Mouse (Mus musculus) intestine, postnatal 0 days (tissue): ENCODE measurements at regions not wholly inside any gene's neighbourhood (a gene's known extent, or its start where the extent isn't known, plus 50 kb on each side); places are given as distances from the start of the nearest gene placed in this dataset.

Experiments used
- ATAC-seq: fragments of 200-750 bp; cut with Nextera tagmentation; 2 replicates; pipeline ENCODE4 v1.8.0; 2017; ENCODE audit warnings: mild to moderate bottlenecking, moderate TSS enrichment, moderate library complexity
- H3K27ac ChIP-seq: fragments of 300-500 bp; sonication (generic); 2 replicates; pipeline ENCODE4 v1.5.1; 2014; ENCODE audit warnings: mild to moderate bottlenecking, low read depth, low read length, moderate library complexity
- H3K27me3 ChIP-seq: fragments of 300-500 bp; sonication (generic); replicated peaks from 2 replicates; pipeline ENCODE4 v1.6.1; 2014; ENCODE audit warnings: low read length, mixed read lengths; ENCODE audit not compliant: control insufficient read depth, insufficient read depth
- H3K36me3 ChIP-seq: fragments of 300-500 bp; sonication (generic); 2 replicates; pipeline ENCODE4 v1.6.1; 2014; ENCODE audit warnings: mild to moderate bottlenecking, moderate library complexity; ENCODE audit not compliant: control insufficient read depth, insufficient read depth
- H3K4me1 ChIP-seq: fragments of 300-500 bp; sonication (generic); replicated peaks from 2 replicates; pipeline ENCODE4 v1.6.1; 2014; ENCODE audit warnings: antibody characterized with exemption, low read length, mixed read lengths; ENCODE audit not compliant: control insufficient read depth, insufficient read depth
- H3K4me2 ChIP-seq: fragments of 300-500 bp; sonication (generic); replicated peaks from 2 replicates; pipeline ENCODE4 v1.6.1; 2014; ENCODE audit warnings: low read depth, mild to moderate bottlenecking, moderate library complexity
- H3K4me3 ChIP-seq: fragments of 300-500 bp; sonication (generic); 2 replicates; pipeline ENCODE4 v1.5.1; 2014; ENCODE audit warnings: low read depth, low read length
- H3K9ac ChIP-seq: fragments of 300-500 bp; sonication (generic); 2 replicates; pipeline ENCODE4 v1.6.1; 2014; ENCODE audit warnings: mild to moderate bottlenecking, low read depth, low read length
- H3K9me3 ChIP-seq: fragments of 300-500 bp; sonication (generic); 2 replicates; pipeline ENCODE4 v1.6.1; 2016; ENCODE audit warnings: mixed run types; ENCODE audit not compliant: control insufficient read depth
- CTCF ChIP-seq: sonication (generic); IDR thresholded peaks from 2 replicates; pipeline ENCODE4 v1.5.1; 2016; ENCODE audit warnings: low read depth, mild to moderate bottlenecking, control low read depth, antibody characterized with exemption, moderate library complexity
- WGBS: fragments of 180-500 bp; shearing (Covaris S2); extraction: QIAGEN DNeasy Blood & Tissue Kit; methylation state at CpG from one replicate; pipeline ENCODE4 v1.1.7; 2014; 5-methylcytosine and 5-hydroxymethylcytosine counted together

DNA sequence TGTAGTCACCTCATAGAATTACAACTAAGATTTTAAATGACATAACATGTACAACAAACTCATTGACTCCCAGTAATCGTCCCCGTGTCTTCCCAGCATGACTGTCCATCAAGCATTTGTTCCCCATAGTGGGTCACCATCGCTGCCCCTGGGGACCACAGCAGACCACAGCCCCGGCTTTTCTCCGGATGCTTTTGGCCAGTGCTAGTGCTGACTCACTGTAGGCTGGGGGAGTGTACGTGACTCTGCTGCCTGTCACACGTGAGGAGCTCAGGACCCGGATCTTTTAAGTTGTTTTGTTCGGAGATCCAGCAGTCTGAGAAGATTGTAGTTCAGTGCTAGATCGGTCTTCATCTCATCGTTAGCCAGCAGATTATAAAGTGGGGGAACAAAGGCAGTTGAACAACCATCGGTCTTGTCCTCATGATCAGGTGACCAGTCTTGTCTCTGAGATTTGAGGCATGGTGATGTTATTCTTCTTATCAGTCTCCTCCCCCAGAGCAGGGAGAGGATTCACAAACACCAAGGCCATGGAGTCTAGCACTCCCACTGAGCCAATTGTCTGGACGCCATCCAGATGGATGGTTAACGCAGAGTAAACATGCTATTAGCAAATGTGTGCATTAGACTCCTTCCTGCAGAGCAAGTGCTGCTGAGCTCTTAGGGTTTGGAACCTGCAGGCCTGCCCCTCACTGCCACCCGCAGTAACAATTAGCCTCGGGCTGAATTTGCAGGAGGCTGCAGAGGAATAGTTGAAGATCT is 87.2 kb upstream of the Tspan5 start:
- no peak overlapping the region for H3K4me2 ChIP-seq
- H3K4me3 ChIP-seq, result no peak overlapping the region
- no peaks in the 10 kb centered on the region for H3K36me3 ChIP-seq
- H3K9me3 ChIP-seq, result peaks cover 9% of the 10 kb centered on the region; the same call in 1 of the 2 replicates
- 63% methylated on average over 16 of the region's 16 CpGs for WGBS
- no peak overlapping the region for H3K27ac ChIP-seq
- no peak overlapping the region for H3K9ac ChIP-seq
- ATAC-seq, result no peak
- H3K27me3 ChIP-seq, result no peaks in the 10 kb centered on the region
- no peaks in the 10 kb centered on the region for H3K4me1 ChIP-seq
- TF ChIP-seq CTCF, result no peak

DNA sequence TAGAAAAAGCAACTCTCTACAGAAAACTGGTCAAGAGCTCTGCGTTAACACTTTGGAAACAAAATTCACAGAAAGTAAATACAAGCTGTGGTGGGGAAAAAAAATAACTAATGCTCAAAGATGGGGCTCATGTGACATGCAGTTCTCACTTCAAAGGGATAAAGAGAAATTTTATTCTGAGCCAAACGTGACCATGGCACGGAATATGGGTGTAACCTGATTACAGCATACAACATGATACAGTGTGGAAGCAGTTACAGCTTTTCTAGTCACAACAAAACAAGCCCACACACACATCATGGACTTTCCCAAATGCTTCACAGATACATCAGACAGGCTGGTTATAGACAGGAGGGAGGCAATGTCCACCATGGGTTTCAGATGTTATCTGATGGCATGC is 86.5 kb upstream of the Tspan5 start:
- H3K9me3 ChIP-seq, result peaks cover 9% of the 10 kb centered on the region; the same call in 1 of the 2 replicates
- H3K9ac ChIP-seq, result no peak overlapping the region
- WGBS, result 72% methylated on average over 3 of the region's 3 CpGs
- H3K4me3 ChIP-seq, result no peak overlapping the region
- no peak for ATAC-seq
- TF ChIP-seq CTCF, result no peak
- H3K4me2 ChIP-seq, result no peak overlapping the region
- no peaks in the 10 kb centered on the region for H3K36me3 ChIP-seq
- H3K27ac ChIP-seq, result no peak overlapping the region
- no peaks in the 10 kb centered on the region for H3K4me1 ChIP-seq
- no peaks in the 10 kb centered on the region for H3K27me3 ChIP-seq

DNA sequence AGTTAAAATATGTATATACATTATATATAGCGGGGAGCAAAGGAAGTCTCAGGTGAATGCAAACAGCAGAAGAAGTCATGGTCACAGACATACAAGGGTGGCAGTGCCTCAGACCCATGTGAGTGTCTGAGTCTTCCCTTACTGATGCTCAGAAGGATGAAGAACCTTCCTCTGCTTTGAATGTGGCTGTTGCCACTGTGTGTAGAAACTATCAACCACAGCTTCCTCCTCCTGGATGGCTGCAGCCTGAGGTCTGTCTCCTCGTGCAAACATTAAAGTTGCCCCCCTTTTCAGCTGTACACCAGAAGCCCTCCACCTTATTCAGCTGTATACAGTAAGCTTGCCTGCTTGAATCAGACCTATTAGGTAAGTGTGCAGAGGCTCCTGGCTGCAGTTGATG is 79.4 kb upstream of the Tspan5 start:
- Histone ChIP-seq H3K9ac (no peak overlapping the region), H3K36me3 (no peaks in the 10 kb centered on the region), H3K4me1 (no peaks in the 10 kb centered on the region), H3K9me3 (no peaks in the 10 kb centered on the region), H3K27me3 (no peaks in the 10 kb centered on the region), H3K27ac (no peak overlapping the region), H3K4me2 (no peak overlapping the region), H3K4me3 (no peak overlapping the region)
- TF ChIP-seq CTCF, result no peak
- WGBS, result 67% methylated on average over 2 of the region's 2 CpGs
- ATAC-seq, result no peak

DNA sequence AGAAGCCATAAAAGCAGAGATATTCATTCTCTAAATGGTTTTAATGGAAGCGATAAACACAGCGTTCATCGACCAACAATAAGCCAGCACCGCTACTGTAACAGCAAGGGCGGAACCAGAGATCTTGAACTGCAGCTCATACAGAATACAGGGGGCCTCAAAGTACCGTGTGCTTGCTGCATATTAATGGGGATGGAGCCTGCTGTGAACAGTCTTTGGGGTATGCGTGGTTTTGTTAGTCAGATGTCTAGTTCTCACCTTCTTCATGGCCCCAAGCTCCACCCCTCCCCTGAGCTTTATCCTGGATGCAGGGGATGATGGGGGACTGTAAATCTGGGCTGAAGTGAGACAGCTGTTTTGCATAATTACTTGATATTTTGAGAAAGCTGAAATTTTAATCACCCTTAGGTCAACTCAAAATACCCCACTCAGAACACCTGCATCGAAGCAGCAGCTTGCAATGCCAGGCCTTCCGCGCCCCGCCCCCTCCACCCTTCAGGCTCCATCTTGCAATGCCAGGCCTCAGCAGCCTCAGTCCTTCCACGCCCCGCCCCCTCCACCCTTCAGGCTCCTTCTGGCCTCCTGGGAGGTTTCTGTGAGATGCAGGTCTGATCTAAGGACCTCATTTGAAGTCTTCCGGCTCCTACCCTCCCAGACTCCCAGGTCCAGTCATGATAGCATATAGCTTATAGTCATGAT is 73.5 kb upstream of the Tspan5 start:
- Histone ChIP-seq H3K4me2 (no peak overlapping the region), H3K4me3 (no peak overlapping the region), H3K36me3 (no peaks in the 10 kb centered on the region), H3K27me3 (no peaks in the 10 kb centered on the region), H3K9ac (no peak overlapping the region), H3K4me1 (no peaks in the 10 kb centered on the region), H3K27ac (no peak overlapping the region), H3K9me3 (no peaks in the 10 kb centered on the region)
- TF ChIP-seq CTCF, result no peak
- ATAC-seq, result no peak
- 84% methylated on average over 14 of the region's 14 CpGs for WGBS

DNA sequence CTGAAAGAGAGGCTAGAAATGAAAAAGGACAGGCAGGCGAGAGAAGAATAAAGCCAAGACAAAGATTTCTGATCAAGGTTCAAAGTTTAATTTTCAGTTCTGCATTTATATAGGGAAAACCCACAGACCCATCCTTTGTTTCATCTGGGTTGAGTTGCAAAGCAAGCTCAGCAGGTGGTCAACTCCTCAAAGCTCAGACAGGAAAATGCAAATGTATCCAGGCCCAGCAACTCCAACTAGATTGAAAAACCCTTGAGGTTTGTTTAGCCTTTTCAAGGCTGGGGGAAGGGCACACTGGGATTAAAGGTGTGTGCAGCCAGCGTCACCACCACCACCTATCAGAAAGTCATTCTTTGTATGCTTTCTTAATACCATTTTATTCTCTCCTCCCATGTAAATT is 66.1 kb upstream of the Tspan5 start:
- no peaks in the 10 kb centered on the region for H3K9me3 ChIP-seq
- no peaks in the 10 kb centered on the region for H3K4me1 ChIP-seq
- no peak for TF ChIP-seq CTCF
- no peak overlapping the region for H3K4me2 ChIP-seq
- H3K27ac ChIP-seq, result no peak overlapping the region
- H3K27me3 ChIP-seq, result no peaks in the 10 kb centered on the region
- no peak overlapping the region for H3K9ac ChIP-seq
- ATAC-seq, result no peak
- 74% methylated on average over 2 of the region's 2 CpGs for WGBS
- H3K4me3 ChIP-seq, result no peak overlapping the region
- no peaks in the 10 kb centered on the region for H3K36me3 ChIP-seq

DNA sequence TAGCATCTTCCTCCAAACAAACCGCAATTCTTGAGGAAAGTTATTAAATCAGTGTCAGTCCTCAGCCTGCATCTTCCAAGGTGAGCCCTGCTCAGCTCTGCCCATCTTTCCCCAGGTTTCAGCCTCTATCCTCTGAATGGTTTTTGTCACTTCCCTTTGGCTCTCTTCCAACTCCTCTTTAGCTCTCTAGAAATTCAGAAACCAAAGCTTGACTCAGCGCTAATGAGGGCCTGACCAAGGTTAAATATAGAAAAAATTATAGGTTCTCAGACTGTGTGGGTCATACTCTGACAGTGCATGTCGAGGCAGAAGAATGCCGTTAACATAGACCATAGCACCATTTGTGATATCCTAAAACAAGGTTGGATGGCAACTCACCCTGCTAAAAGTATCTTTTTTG is 63.6 kb upstream of the Tspan5 start:
- Histone ChIP-seq H3K4me1 (no peaks in the 10 kb centered on the region), H3K4me2 (no peak overlapping the region), H3K4me3 (no peak overlapping the region), H3K9me3 (no peaks in the 10 kb centered on the region), H3K36me3 (no peaks in the 10 kb centered on the region), H3K27ac (no peak overlapping the region), H3K27me3 (no peaks in the 10 kb centered on the region), H3K9ac (no peak overlapping the region)
- no peak for TF ChIP-seq CTCF
- ATAC-seq, result no peak
- WGBS, result 78% methylated on average over 4 of the region's 4 CpGs
